Mouse (Mus musculus) neural tube, embryonic 14.5 days (tissue): Measurements from ENCODE around the gene Chd9. TPM values are rescaled to one million over a fixed set of nuclear protein-coding genes. Genes with fewer than 3 reads are reported as not detected.
"Not testable (repeated sequence)": the region's sequence is repeated elsewhere in the genome, so short reads cannot be mapped to it uniquely, and the experiment has no call there.

Experiments
- ATAC-seq: fragments of 200-750 bp; cut with Nextera tagmentation; 2 replicates; pipeline ENCODE4 v1.8.0; 2017; ENCODE audit warnings: low read depth, mild to moderate bottlenecking, moderate TSS enrichment, moderate library complexity
- H3K27ac ChIP-seq: fragments of 300-500 bp; sonication (generic); 2 replicates; pipeline ENCODE4 v1.5.1; 2014; ENCODE audit warnings: low read depth, mild to moderate bottlenecking, control low read depth, low read length, moderate library complexity, mixed read lengths
- H3K27me3 ChIP-seq: fragments of 300-500 bp; sonication (generic); 2 replicates; pipeline ENCODE4 v1.6.1; 2014; ENCODE audit warnings: low read length; ENCODE audit not compliant: control insufficient read depth, insufficient read depth
- H3K36me3 ChIP-seq: fragments of 300-500 bp; sonication (generic); 2 replicates; pipeline ENCODE4 v1.6.1; 2014; ENCODE audit warnings: low read length, mixed read lengths; ENCODE audit not compliant: control insufficient read depth, insufficient read depth
- H3K4me1 ChIP-seq: fragments of 300-500 bp; sonication (generic); 2 replicates; pipeline ENCODE4 v1.6.1; 2014; ENCODE audit warnings: low read length; ENCODE audit not compliant: control insufficient read depth, insufficient read depth
- H3K4me2 ChIP-seq: fragments of 300-500 bp; sonication (generic); 2 replicates; pipeline ENCODE4 v1.6.1; 2014; ENCODE audit warnings: mild to moderate bottlenecking, low read depth, low read length, control low read depth
- H3K4me3 ChIP-seq: fragments of 300-500 bp; sonication (generic); 2 replicates; pipeline ENCODE4 v1.5.1; 2014; ENCODE audit warnings: low read depth, low read length, control low read depth, mixed read lengths
- H3K9ac ChIP-seq: fragments of 300-500 bp; sonication (generic); replicated peaks from 2 replicates; pipeline ENCODE4 v1.6.1; 2014; ENCODE audit warnings: low read depth, mild to moderate bottlenecking, control low read depth, low read length, mixed read lengths
- H3K9me3 ChIP-seq: fragments of 300-500 bp; sonication (generic); 2 replicates; pipeline ENCODE4 v1.6.1; 2016; ENCODE audit warnings: low read length; ENCODE audit not compliant: control insufficient read depth
- whole genome bisulfite sequencing: fragments of 180-500 bp; shearing (Covaris S2); extraction: QIAGEN DNeasy Blood & Tissue Kit; methylation state at CpG from one replicate; pipeline ENCODE4 v1.1.7; 2014; 5-methylcytosine and 5-hydroxymethylcytosine counted together
- polyA plus RNA-seq: library from polyadenylated mRNA; unstranded; fragments of >200 nt; fragmentation: Nextera tagmentation; extraction: Ambion mirVana; gene quantifications from 2 replicates; pipeline ENCODE4 v1.2.1, GENCODE M21; 2014

Chd9 gene
- polyA plus RNA-seq, 1 experiment from 2014 or later = 112 TPM

- H3K4me3 ChIP-seq, H3K9me3 ChIP-seq, ATAC-seq, H3K36me3 ChIP-seq, H3K27ac ChIP-seq, H3K9ac ChIP-seq, H3K4me1 ChIP-seq, H3K27me3 ChIP-seq: not testable (repeated sequence)
- WGBS = no CpG with 5 or more reads among the region's 15 CpGs
- peak overlapping the region; percentile 26; the same call in 1 of the 2 replicates for H3K4me2 ChIP-seq
These were observed 58.2 kb downstream of the Chd9 start for GRCm38 (mm10) chr8:90886369-90886712.

- H3K4me3 ChIP-seq = peak overlapping the region; percentile 23; the same call in 1 of the 2 replicates
- not testable (repeated sequence) for H3K27me3 ChIP-seq, H3K9me3 ChIP-seq, H3K27ac ChIP-seq, H3K36me3 ChIP-seq, H3K9ac ChIP-seq, ATAC-seq, H3K4me2 ChIP-seq, H3K4me1 ChIP-seq
- WGBS = no CpG with 5 or more reads among the region's 20 CpGs
These were observed 59.2 kb downstream of the Chd9 start for GRCm38 (mm10) chr8:90887328-90887727.

GRCm38 (mm10) chr8:90891872-90892578, 63.9 kb downstream of the Chd9 start:
- no peak overlapping the region for H3K4me2 ChIP-seq
- H3K27ac ChIP-seq = no peak overlapping the region
- H3K36me3 ChIP-seq = no peaks in the 10 kb centered on the region
- H3K9me3 ChIP-seq = no peaks in the 10 kb centered on the region
- no peak for ATAC-seq
- 91% methylated on average over 8 of the region's 8 CpGs for WGBS
- no peaks in the 10 kb centered on the region for H3K27me3 ChIP-seq
- no peak overlapping the region for H3K9ac ChIP-seq
- no peaks in the 10 kb centered on the region for H3K4me1 ChIP-seq
- no peak overlapping the region for H3K4me3 ChIP-seq

- 87% methylated on average over 5 of the region's 5 CpGs for WGBS
- no peaks in the 10 kb centered on the region for H3K9me3 ChIP-seq
- ATAC-seq = no peak
These were observed 64.4 kb downstream of the Chd9 start for GRCm38 (mm10) chr8:90892579-90892919.

GRCm38 (mm10) chr8:90894231-90894914, 66.2 kb downstream of the Chd9 start:
- WGBS = 68% methylated on average over 14 of the region's 14 CpGs

More at GRCm38 (mm10) chr8:90892579-90892919, 64.4 kb downstream of the Chd9 start:
- Histone ChIP-seq H3K4me3 (no peak overlapping the region), H3K9ac (no peak overlapping the region), H3K27ac (no peak overlapping the region), H3K27me3 (no peaks in the 10 kb centered on the region), H3K4me2 (no peak overlapping the region), H3K36me3 (no peaks in the 10 kb centered on the region), H3K4me1 (no peaks in the 10 kb centered on the region)

GRCm38 (mm10) chr8:90897343-90897742, 69.2 kb downstream of the Chd9 start:
- 65% methylated on average over 5 of the region's 5 CpGs for WGBS
- no peak for ATAC-seq
- no peaks in the 10 kb centered on the region for H3K4me1 ChIP-seq
- H3K4me3 ChIP-seq = no peak overlapping the region
- H3K9me3 ChIP-seq = no peaks in the 10 kb centered on the region
- H3K4me2 ChIP-seq = no peak overlapping the region
- H3K36me3 ChIP-seq = no peaks in the 10 kb centered on the region
- H3K27ac ChIP-seq = no peak overlapping the region
- H3K9ac ChIP-seq = no peak overlapping the region
- no peaks in the 10 kb centered on the region for H3K27me3 ChIP-seq

More at GRCm38 (mm10) chr8:90894231-90894914, 66.2 kb downstream of the Chd9 start:
- no peaks in the 10 kb centered on the region for H3K4me1 ChIP-seq
- no peak for ATAC-seq
- H3K27me3 ChIP-seq = no peaks in the 10 kb centered on the region
- no peaks in the 10 kb centered on the region for H3K36me3 ChIP-seq
- H3K4me3 ChIP-seq = no peak overlapping the region
- H3K9ac ChIP-seq = no peak overlapping the region
- no peak overlapping the region for H3K27ac ChIP-seq
- H3K9me3 ChIP-seq = no peaks in the 10 kb centered on the region
- H3K4me2 ChIP-seq = no peak overlapping the region

- H3K27me3 ChIP-seq = no peaks in the 10 kb centered on the region
- no peak overlapping the region for H3K4me3 ChIP-seq
- 44% methylated on average over 6 of the region's 6 CpGs for WGBS
These were observed 70.4 kb downstream of the Chd9 start for GRCm38 (mm10) chr8:90898578-90898977.

GRCm38 (mm10) chr8:90902002-90902401, 73.8 kb downstream of the Chd9 start:
- no peaks in the 10 kb centered on the region for H3K4me1 ChIP-seq
- no peak overlapping the region for H3K27ac ChIP-seq
- 86% methylated on average over 2 of the region's 2 CpGs for WGBS
- ATAC-seq = no peak
- no peak overlapping the region for H3K4me3 ChIP-seq
- no peaks in the 10 kb centered on the region for H3K27me3 ChIP-seq
- no peak overlapping the region for H3K4me2 ChIP-seq
- H3K9ac ChIP-seq = no peak overlapping the region
- H3K9me3 ChIP-seq = no peaks in the 10 kb centered on the region
- no peaks in the 10 kb centered on the region for H3K36me3 ChIP-seq

More at GRCm38 (mm10) chr8:90898578-90898977, 70.4 kb downstream of the Chd9 start:
- Histone ChIP-seq H3K4me1 (no peaks in the 10 kb centered on the region), H3K9me3 (no peaks in the 10 kb centered on the region), H3K9ac (no peak overlapping the region), H3K27ac (no peak overlapping the region), H3K36me3 (no peaks in the 10 kb centered on the region), H3K4me2 (no peak overlapping the region)
- ATAC-seq = no peak

GRCm38 (mm10) chr8:90904171-90904706, 76.1 kb downstream of the Chd9 start:
- H3K36me3 ChIP-seq = no peaks in the 10 kb centered on the region
- no peaks in the 10 kb centered on the region for H3K4me1 ChIP-seq
- WGBS = 65% methylated on average over 2 of the region's 2 CpGs
- no peak for ATAC-seq
- H3K27me3 ChIP-seq = no peaks in the 10 kb centered on the region
- no peak overlapping the region for H3K9ac ChIP-seq
- no peak overlapping the region for H3K27ac ChIP-seq
- H3K4me2 ChIP-seq = no peak overlapping the region
- no peaks in the 10 kb centered on the region for H3K9me3 ChIP-seq
- no peak overlapping the region for H3K4me3 ChIP-seq
